Mouse (Mus musculus): ENCODE results near the gene Bicdl1. TPM values are rescaled to one million over a fixed set of nuclear protein-coding genes. Genes with fewer than 3 reads are reported as not detected.

Gene Bicdl1
- polyA plus RNA-seq, 1 experiment from 2014 or later = 15.6 TPM

DNA sequence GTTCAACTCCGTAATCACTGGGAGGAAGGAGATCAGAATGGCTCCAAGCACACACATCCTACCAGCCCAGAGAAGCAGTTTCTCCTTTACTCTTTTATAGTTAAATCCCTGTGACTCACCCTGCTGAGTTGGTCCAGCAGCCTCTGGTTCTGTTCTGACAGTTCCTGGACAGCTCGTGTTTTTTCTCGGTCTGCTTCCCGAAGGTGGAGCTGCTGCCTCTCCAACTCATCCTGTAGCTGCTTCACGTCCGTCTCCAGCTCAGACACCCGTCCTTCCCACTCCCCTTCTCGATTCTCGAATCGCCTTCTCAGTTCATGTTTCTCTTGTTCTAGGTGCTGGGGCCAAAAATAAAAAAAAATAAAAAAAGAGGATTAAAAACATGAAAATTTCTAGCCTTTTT is 7.0 kb downstream of the Bicdl1 start:
- H3K9me3 ChIP-seq (replicated peaks) = no peaks in the 10 kb centered on the region

DNA sequence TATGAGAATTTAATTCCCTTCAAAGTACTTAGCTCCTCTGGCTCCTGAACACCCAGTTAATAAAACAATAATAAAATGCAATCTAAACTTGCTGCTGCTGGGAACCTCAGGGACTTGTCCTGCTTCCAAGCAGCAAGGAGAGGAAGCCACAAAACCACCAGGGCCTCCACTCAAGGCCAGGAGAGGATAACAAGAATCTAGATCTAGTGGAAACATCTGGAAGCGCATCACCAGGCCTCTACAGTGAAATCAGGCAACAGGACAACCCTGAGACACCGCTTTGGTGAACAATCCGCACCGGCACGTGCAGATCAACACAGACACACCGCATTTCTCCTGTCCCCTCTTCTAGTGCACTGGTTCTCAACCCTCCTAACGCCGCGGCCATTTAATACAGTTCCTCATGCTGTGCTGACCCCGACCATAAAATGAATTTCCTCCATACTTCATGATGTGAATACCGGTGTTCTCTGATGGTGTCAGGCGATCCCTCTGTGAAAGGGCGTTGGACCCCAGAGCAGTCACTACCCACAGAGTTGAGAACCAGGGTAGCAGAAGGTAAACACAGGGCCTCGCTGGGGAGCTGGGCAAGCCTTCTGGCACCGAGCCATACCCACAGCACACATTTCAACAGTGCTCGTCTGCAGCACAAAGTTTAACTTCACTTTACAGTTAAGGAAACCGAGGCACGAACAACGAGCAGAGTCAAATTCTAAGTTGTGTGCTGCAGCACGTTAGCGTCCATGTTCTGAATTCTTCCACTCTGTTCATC is 9.0 kb downstream of the Bicdl1 start:
- Histone ChIP-seq H3K9ac (no peak overlapping the region), H3K4me2 (no peak overlapping the region), H3K27ac (no peak overlapping the region), H3K36me3 (ENCODE audit: poor library complexity, severe bottlenecking) (peaks cover 6% of the 10 kb centered on the region; the same call in 1 of the 2 replicates), H3K27me3 (no peaks in the 10 kb centered on the region), H3K4me1 (no peaks in the 10 kb centered on the region), H3K4me3 (no peak overlapping the region), H3K9me3 (replicated peaks) (no peaks in the 10 kb centered on the region)
- 86% methylated on average over 21 of the region's 21 CpGs for WGBS
- ATAC-seq = no peak

More for the DNA sequence above, 7.0 kb downstream of the Bicdl1 start:
- Histone ChIP-seq H3K4me3 (no peak overlapping the region), H3K27ac (no peak overlapping the region), H3K4me2 (no peak overlapping the region), H3K27me3 (peaks cover under 1% of the 10 kb centered on the region; the same call in 1 of the 2 replicates), H3K9ac (no peak overlapping the region), H3K36me3 (ENCODE audit: poor library complexity, severe bottlenecking) (peaks cover 6% of the 10 kb centered on the region; the same call in 1 of the 2 replicates), H3K4me1 (0 out of 2 replicates have a peak, but pooled peaks cover 2% of the 10 kb centered on the region)
- ATAC-seq = no peak
- WGBS = 88% methylated on average over 10 of the region's 10 CpGs

GRCm38 (mm10) chr5:115720761-115721160 is 10.7 kb downstream of the Bicdl1 start:
- Histone ChIP-seq H3K27me3 (no peaks in the 10 kb centered on the region), H3K4me2 (no peak overlapping the region), H3K27ac (no peak overlapping the region), H3K36me3 (ENCODE audit: poor library complexity, severe bottlenecking) (peaks cover 6% of the 10 kb centered on the region; the same call in 1 of the 2 replicates), H3K4me3 (no peak overlapping the region), H3K9me3 (replicated peaks) (no peaks in the 10 kb centered on the region), H3K4me1 (no peaks in the 10 kb centered on the region), H3K9ac (no peak overlapping the region)
- 50% methylated on average over 3 of the region's 3 CpGs for WGBS
- ATAC-seq = no peak

- 95% methylated on average over 3 of the region's 3 CpGs for WGBS
- no peaks in the 10 kb centered on the region for H3K36me3 ChIP-seq (ENCODE audit: poor library complexity, severe bottlenecking)
- no peak overlapping the region for H3K4me3 ChIP-seq
- H3K9me3 ChIP-seq (replicated peaks) = no peaks in the 10 kb centered on the region
- no peaks in the 10 kb centered on the region for H3K27me3 ChIP-seq
- H3K27ac ChIP-seq = no peak overlapping the region
- ATAC-seq = no peak
- no peaks in the 10 kb centered on the region for H3K4me1 ChIP-seq
- no peak overlapping the region for H3K9ac ChIP-seq
- no peak overlapping the region for H3K4me2 ChIP-seq
These were observed 13.7 kb downstream of the Bicdl1 start for GRCm38 (mm10) chr5:115717693-115718092.

- 89% methylated on average over 3 of the region's 3 CpGs for WGBS
- Histone ChIP-seq H3K27me3 (no peaks in the 10 kb centered on the region), H3K9me3 (replicated peaks) (no peaks in the 10 kb centered on the region), H3K9ac (no peak overlapping the region), H3K36me3 (ENCODE audit: poor library complexity, severe bottlenecking) (no peaks in the 10 kb centered on the region), H3K4me3 (no peak overlapping the region), H3K4me2 (no peak overlapping the region), H3K4me1 (no peaks in the 10 kb centered on the region), H3K27ac (no peak overlapping the region)
- ATAC-seq = no peak
These were observed 14.3 kb downstream of the Bicdl1 start for GRCm38 (mm10) chr5:115717106-115717505.

GRCm38 (mm10) chr5:115716426-115716825 is 15.0 kb downstream of the Bicdl1 start:
- Histone ChIP-seq H3K27me3 (no peaks in the 10 kb centered on the region), H3K4me2 (no peak overlapping the region), H3K4me1 (peaks cover 5% of the 10 kb centered on the region), H3K36me3 (ENCODE audit: poor library complexity, severe bottlenecking) (no peaks in the 10 kb centered on the region), H3K4me3 (no peak overlapping the region), H3K27ac (no peak overlapping the region), H3K9me3 (replicated peaks) (no peaks in the 10 kb centered on the region), H3K9ac (no peak overlapping the region)
- WGBS = 81% methylated on average over 6 of the region's 6 CpGs
- ATAC-seq = no peak

GRCm38 (mm10) chr5:115714761-115715160 is 16.7 kb downstream of the Bicdl1 start:
- Histone ChIP-seq H3K4me2 (no peak overlapping the region), H3K27ac (no peak overlapping the region), H3K27me3 (no peaks in the 10 kb centered on the region), H3K9me3 (replicated peaks) (no peaks in the 10 kb centered on the region), H3K4me1 (peaks cover 5% of the 10 kb centered on the region), H3K36me3 (ENCODE audit: poor library complexity, severe bottlenecking) (no peaks in the 10 kb centered on the region), H3K9ac (no peak overlapping the region), H3K4me3 (no peak overlapping the region)
- no peak for ATAC-seq
- 91% methylated on average over 7 of the region's 7 CpGs for WGBS

GRCm38 (mm10) chr5:115712487-115712886 is 18.9 kb downstream of the Bicdl1 start:
- no peaks in the 10 kb centered on the region for H3K27me3 ChIP-seq
- H3K9ac ChIP-seq = no peak overlapping the region
- peaks cover 5% of the 10 kb centered on the region for H3K4me1 ChIP-seq
- no peak overlapping the region for H3K27ac ChIP-seq
- no peaks in the 10 kb centered on the region for H3K9me3 ChIP-seq (replicated peaks)
- H3K4me2 ChIP-seq = no peak overlapping the region
- no peak overlapping the region for H3K4me3 ChIP-seq
- no peak for ATAC-seq
- 76% methylated on average over 6 of the region's 6 CpGs for WGBS
- H3K36me3 ChIP-seq (ENCODE audit: poor library complexity, severe bottlenecking) = no peaks in the 10 kb centered on the region

DNA sequence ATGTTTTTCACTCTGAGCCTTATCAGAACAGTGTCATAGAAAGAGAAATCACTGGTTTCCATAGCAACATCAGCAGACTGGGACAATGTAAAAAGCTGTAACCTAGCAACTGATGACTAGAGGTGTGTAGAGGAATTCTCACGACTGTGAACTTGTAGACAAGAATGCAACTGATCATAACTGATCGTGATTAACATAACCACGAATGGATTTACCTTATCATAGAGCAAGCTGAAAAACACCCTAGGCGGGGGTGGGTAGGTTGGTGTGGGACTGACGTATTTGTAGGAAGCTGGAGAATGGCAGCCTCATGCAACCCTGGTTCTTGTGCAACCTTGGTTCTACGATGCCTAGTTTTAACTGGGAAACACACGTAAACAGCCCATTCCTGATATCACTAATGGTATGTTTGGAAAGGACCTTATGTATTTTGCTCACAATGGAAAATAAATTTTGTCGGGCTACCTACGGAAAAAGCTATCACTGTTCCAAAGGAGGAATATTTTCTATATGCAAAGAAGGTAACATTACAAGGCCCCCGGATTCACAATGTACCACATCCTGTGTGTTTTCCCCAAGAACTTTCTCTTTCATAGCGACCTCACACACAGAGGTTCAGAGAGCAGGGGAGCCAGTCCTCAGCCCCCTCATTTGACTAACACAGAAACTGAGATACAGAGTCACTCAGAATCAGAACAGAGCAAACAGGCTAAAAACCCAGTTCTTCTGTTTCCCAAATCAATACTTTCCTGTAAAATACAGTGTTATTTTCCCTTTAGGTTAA is 19.6 kb downstream of the Bicdl1 start:
- WGBS = 63% methylated on average over 11 of the region's 11 CpGs
- Histone ChIP-seq H3K9ac (no peak overlapping the region), H3K27me3 (no peaks in the 10 kb centered on the region), H3K4me1 (peaks cover 5% of the 10 kb centered on the region), H3K27ac (no peak overlapping the region), H3K9me3 (replicated peaks) (no peaks in the 10 kb centered on the region), H3K4me2 (no peak overlapping the region), H3K4me3 (no peak overlapping the region), H3K36me3 (ENCODE audit: poor library complexity, severe bottlenecking) (no peaks in the 10 kb centered on the region)
- peak; percentile 65; the same call in 1 of the 2 replicates for ATAC-seq

DNA sequence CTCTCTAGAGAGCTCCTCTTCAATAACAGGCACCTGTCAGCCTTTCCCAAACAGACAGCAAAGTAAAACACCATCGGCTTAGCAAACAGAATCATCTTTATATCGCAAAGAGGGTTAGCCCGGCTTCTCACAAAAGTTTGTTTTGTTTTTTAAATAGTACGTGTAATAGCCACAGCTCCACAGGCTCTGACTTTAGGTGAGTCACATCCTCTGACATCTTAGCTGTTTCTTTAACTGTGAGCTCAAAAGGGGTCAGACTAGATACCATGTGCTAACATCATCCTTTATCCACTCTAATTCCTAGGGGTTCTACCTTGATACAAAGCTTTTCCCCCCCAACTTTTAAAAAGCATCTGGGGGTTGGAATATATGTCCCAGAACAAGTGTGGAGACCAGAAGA is 21.2 kb downstream of the Bicdl1 start:
- 92% methylated on average over 4 of the region's 4 CpGs for WGBS
- no peak overlapping the region for H3K27ac ChIP-seq
- H3K36me3 ChIP-seq (ENCODE audit: poor library complexity, severe bottlenecking) = no peaks in the 10 kb centered on the region

DNA sequence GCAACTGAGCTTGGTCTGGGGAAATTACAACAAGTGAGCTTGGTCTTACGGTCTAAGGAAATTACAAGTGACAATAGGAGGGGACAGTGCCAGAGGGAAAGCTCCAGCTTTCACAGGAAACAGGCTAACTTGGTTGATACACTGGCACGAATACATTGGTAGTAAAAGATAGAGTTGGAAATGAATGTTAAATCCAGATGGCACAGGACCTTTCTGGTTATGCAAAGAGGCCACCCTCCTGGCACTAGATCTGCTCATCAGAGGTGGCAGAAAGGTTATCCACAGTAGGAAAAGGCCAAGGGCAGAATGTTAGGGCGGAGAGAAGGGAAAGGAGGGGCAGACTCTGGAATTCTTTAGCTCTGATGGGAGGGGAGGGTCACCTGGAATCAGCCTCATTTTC is 22.5 kb downstream of the Bicdl1 start:
- H3K9ac ChIP-seq = no peak overlapping the region
- ATAC-seq = no peak
- no peaks in the 10 kb centered on the region for H3K9me3 ChIP-seq (replicated peaks)
- peaks cover 5% of the 10 kb centered on the region for H3K4me1 ChIP-seq
- no peaks in the 10 kb centered on the region for H3K36me3 ChIP-seq (ENCODE audit: poor library complexity, severe bottlenecking)
- WGBS = 65% methylated on average over 3 of the region's 3 CpGs
- H3K27ac ChIP-seq = no peak overlapping the region
- H3K4me3 ChIP-seq = no peak overlapping the region
- no peaks in the 10 kb centered on the region for H3K27me3 ChIP-seq
- H3K4me2 ChIP-seq = no peak overlapping the region

More for the DNA sequence above, 21.2 kb downstream of the Bicdl1 start:
- no peak overlapping the region for H3K4me2 ChIP-seq
- ATAC-seq = no peak
- H3K4me3 ChIP-seq = no peak overlapping the region
- H3K9ac ChIP-seq = no peak overlapping the region
- H3K27me3 ChIP-seq = no peaks in the 10 kb centered on the region
- peaks cover 5% of the 10 kb centered on the region for H3K4me1 ChIP-seq
- H3K9me3 ChIP-seq (replicated peaks) = no peaks in the 10 kb centered on the region

- Histone ChIP-seq H3K9me3 (replicated peaks) (no peaks in the 10 kb centered on the region), H3K36me3 (ENCODE audit: poor library complexity, severe bottlenecking) (no peaks in the 10 kb centered on the region), H3K9ac (no peak overlapping the region), H3K4me2 (no peak overlapping the region), H3K4me1 (no peaks in the 10 kb centered on the region), H3K4me3 (no peak overlapping the region), H3K27me3 (no peaks in the 10 kb centered on the region), H3K27ac (no peak overlapping the region)
- 66% methylated on average over 3 of the region's 3 CpGs for WGBS
- ATAC-seq = no peak
These were observed 29.4 kb downstream of the Bicdl1 start for GRCm38 (mm10) chr5:115701981-115702380.
